Mouse (Mus musculus) adrenal gland, postnatal 36 days (tissue): ENCODE measurements at regions not wholly inside any gene's neighbourhood (a gene's known extent, or its start where the extent isn't known, plus 50 kb on each side); places are given as distances from the start of the nearest gene placed in this dataset.
A peak's percentile ranks its signal among the peaks of the same experiment; 100 is the strongest.

Experiments
- DNase-seq, 2 experiments: peaks; one replicate each; pipeline ENCODE4 v3.0.0; 2021; ENCODE audit warnings: mixed read lengths in 1 of 2

DNA sequence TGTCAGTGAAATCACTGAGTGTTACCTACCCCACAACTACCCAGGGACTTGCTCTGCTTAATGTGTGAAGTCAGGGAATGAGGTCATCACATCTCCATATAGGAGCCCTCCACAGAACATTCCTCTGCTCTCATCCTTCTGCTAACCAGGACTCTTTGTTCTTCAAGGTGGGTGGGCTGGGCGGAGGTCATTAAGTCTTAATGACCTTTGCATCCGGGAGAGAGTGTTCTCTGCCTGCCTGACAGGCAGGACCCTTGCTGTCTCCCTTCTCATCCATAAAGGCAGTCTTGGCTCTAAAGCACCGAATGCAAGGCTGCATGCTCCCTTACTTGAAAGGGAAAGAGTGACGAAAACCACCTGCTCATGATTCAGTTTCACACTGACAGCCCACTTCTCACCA lies 1051.4 kb downstream of the Slc22a22 start:
- DNase-seq = no peak

DNA sequence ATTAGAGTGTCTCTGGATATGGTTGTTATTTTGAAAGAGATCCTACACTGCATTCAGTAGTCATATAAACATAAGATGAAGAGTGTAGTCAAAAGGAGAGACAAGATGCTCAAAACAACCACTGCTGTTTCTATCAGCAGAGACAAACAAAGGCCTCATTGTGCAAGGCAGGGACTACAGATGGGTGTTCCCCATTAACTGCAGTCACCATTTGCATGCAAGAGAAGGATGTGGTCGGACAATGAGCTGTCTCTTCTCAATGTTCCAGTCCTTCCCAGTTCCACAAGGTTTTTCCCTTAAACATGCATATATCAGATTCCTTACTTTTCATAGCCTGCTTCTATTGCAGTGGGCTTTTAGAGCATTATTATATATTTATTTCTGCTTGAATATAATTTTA lies 1056.7 kb downstream of the Slc22a22 start:
- no peak for DNase-seq

DNA sequence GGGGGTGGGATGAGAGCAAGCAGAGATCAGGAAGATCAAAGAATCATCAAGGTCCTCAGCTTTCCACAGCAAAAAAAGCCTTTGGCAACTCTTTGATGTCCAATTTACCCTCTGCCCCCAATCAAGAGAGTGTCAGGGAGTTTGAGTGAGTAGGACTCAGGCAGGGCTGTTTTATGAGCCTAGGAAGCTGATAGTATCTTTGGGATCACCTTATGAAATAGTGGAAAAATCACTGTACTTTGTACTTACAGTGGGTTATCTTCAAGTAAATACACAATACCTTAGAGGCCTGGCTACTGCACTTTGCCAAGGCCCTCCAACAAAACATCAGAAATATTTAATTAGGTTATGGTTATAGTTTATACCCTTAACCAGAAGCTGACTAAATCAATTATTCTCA lies 1085.4 kb downstream of the Slc22a22 start:
- no peak for DNase-seq

DNA sequence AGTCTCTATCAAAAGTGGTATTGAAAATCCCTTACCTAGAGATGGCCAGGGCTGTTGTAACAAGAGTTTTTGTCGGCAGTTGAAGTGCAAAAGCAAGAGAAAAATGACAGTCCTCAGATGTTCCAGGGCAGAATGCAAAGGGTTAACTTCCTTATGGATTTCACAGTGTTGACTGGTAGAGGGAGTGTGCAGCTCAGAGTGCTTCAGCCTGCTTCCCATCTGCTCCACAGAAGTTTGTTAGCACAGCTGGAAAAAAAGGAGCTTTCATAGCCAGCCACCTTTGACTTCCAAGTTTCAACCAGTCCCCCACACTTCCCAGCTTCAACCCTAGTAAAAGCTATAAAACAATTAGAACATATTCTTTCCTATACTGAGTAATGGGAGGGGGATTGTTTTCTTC lies 1098.9 kb downstream of the Slc22a22 start:
- no peak for DNase-seq

DNA sequence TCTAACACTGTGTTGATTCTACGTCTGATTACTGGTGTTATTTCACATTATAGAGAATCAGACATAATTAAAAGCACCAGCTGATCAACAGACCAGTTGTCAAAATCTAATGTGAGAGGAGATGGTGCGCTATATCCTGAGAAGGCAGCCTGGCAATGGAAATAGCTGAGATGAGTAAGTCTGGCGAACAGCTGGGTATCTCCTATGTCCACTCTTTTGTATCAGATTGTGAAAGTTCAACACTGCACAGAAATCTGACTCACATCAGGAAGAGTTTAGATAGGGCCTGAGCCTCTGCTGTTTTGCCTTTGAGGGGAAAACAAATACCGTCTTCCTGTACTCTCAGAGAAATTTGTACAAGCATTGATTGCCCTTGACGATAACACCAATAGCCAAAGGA lies 1126.5 kb downstream of the Slc22a22 start:
- DNase-seq = no peak

DNA sequence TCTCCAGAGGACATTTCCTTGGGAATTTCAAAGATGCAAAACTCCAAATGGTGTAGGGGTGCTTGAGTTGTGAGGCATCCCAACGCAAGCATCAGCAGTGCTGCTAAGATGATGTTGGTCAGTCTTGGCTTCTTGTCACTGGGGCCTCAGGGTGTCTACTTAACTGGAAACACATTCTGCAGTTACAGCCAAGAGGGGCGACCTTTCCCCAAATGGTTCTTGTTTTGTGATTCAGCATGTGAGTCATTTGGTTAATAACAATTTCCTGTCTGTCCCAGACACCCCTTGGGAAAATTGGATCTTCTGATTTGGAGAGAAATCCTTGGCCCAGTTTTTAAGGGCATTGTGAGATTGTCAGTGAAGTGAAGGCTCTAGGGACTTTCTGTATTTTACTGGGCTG lies 1131.3 kb downstream of the Slc22a22 start:
- DNase-seq = no peak

DNA sequence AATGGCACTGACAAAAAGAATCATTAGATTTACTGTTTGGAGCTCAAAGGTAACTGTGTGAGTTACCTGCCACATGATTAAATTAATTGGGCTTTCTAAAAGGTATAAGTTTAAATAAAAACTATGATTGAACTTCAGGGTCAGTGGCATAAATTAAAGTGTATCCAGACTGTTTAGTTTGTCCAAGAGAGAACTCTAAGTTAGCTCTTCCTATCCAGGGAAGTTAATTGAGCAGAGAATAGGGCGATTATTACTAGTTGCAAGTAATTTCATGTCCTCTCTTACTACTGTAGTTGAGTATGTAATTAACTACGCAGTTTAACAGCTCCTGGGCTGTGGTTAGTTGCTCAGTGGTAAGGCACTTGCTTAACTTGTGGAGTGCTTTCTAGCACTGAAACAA lies 1132.5 kb downstream of the Slc22a22 start:
- DNase-seq = no peak

DNA sequence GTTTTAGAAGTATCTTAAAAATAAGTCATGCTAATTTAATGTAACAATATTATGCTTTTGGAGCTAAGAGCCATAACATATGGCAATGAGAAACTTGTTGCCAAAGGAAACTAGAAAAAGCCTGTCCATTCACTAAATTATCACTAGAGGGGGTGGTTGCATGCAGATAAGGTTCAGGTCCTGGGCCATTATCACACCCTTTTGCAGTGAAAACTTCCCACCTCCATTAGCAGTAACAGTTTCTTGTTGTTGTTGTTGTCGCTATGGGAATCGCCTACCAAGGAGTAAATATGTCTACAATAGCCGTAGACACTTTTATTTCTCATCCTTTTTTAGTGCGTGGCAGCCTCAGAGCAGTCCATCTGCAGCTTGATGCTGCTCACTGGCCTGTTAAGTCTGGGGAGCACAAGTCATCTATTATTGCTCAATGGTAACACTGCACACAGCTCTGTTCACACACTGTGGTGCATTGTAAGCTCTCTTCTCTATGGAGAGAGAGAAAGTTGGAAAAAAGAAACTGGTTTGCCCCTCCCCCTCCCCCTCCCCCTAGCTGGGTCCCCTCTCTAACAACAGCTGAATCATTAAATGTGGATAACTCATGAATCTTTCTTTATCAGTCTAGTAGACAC lies 1133.0 kb downstream of the Slc22a22 start:
- DNase-seq = no peak

DNA sequence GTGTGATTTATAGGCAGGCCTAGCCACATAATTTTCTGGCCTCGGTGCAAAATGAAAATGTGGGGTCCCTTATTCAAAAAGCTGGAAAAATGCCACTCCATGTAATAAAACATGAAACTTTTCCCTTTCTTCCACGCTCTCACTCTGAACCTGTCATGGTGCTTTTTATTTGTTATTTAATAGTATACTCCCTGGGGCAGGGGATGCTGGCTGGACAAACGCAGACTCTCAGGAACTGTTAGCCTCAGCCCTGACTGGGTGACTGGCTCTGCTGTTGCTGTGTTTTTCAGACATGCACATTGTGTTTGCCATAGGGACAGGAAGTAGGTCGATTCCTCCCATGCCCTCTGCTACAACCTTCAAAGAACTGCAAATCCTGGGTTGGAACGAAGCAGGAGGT lies 1139.5 kb downstream of the Slc22a22 start:
- no peak for DNase-seq

DNA sequence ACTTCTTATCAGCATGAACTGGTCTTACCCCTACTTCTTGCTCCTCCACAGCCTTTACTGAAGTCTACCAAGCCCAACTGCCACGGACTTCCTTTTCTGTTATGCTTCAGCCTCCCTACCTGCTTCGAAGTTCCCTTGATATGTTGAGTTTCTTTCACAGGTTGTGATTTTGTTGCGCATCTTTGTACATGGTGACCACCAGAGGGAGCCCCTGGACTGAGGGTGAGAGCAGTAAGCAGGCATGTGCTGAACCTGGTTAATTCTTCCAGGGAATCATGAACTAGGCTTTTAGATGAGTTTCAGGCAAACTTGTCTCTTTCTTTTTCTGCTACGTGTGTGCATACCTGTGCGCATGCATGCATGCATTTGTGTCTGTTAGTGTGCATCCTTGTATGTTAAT lies 1141.0 kb downstream of the Slc22a22 start:
- DNase-seq = peak; percentile 69 to 84

DNA sequence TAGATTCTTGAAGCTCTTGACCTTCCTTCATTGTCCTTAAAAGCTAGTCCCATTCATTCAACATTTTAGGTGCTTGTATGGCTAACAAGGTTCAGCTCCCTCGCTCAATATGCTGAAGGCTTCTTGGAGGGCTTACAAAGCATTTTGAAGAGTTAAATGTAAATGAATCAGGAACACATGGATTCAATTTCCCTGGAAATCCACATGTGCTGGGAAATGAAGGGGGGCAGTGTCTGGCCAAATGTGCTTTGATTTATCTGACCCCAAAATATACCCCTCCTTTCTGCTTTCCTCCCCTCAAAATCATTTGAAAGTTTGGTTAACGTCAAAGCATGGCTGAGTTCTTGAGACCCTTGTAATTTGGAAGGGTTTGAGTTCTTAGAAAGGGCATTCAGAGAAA lies 1142.4 kb downstream of the Slc22a22 start:
- no peak for DNase-seq

DNA sequence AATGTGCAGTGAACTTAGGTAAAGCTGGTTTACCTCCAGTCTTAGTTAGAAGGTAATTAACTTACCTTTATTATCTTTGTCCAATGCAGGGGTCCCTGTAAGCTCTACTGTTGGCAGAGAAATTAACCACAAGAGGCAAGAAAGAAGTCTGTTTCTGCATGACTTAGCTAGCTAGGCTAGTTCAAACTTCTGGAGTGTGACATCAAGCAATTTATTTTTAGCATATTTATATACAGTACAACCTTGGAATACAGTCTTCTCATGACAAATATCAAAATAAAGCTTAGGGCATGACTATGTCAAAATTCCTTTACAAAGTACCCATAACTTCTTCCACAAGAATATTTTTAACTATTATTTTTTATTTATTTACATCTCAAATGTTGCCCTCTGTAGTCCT lies 1156.9 kb downstream of the Slc22a22 start:
- no peak for DNase-seq

DNA sequence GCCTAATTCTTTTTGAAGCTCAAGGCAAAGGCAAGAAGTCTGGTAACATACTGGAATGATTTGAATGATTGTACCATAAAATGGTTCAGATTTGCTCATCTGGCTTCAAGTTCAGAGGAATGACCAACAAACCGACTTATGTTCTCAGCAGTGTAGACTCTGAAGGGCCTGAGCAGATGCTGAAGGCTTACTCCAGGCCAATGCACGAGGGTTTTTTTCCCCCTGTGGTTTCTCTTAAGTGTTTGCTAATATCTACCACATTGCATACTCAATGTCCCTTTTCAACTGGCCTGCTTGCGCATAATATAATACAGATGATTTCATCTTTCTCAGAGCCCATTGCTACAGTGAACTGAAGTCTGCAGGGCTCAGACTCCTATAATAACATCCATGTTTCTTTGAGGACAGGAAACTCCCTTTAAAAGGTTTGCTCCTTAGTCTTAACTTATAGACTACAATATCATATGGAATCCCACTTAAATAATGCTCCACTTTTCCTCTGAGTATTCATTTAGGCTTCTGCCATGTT lies 1182.5 kb downstream of the Slc22a22 start:
- no peak for DNase-seq

DNA sequence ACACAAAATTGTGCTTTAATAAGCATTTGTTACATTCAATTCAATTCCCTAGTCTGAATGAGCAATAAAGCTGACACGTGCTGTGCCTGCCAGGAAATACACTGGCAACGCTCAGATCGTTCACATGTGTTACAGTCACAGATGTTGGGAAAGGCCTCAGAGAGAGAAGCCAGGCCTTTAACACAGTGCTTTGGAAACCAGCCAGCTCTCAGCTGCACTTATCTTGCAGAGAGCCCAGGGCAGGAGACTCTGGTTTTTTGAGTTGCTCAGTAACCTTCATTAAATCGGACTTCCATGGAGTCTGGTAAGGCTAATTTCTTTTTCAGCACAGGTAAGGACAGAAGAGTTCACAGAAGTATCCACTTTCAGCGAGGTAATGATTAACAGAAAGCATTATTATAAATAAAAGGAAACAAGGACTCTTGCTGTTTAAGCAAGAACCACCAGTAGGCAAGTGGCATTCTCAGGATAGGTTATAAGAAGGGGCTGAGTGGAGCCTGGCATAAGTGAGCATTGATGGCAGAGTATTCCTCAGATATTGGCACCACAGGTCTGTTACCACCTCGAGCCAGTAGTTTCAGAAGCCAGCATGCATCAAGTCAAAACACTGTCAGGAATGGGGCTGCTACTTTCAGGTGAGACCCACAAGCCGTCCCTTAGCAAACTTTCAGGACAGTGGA lies 1198.7 kb downstream of the Slc22a22 start:
- DNase-seq = peak; percentile 45 to 62

DNA sequence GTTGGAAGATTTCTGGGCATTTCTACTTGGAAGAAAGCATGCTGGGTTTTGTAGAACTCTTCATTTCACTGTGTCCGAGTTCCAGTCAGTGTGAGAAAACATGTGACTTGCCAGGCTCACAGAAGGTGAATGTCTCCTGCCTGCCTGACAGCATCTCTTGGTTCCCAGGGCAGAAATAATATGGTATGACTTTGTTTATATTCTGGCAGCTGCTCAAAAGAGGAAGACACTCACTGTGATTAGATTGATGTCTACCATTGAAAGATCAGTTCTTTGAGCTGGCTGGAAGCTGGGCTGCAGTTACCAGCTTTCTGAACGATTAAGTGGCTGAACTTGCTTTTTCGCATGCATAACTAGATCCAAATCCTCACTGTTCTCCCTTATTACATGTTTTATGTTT lies 1199.4 kb downstream of the Slc22a22 start:
- no peak for DNase-seq

DNA sequence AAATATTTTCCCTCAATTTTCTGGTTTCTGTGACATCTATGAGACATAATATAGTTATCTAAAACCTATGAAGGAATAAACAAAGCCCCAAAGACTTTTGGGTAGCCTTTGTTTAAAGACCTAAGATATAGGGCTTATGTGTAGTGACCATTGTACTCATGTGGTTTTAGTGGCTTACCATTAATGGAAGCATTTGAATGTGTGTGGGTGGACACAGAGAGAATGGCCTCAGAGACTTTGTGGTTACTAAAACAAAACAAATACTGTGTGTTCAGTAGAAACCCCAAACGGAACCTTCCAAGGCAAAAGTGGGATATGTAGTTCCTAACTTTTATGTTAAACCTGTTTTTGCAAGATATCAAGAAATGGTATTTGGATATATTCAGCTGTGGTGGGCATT lies 1228.7 kb downstream of the Slc22a22 start:
- DNase-seq = no peak

DNA sequence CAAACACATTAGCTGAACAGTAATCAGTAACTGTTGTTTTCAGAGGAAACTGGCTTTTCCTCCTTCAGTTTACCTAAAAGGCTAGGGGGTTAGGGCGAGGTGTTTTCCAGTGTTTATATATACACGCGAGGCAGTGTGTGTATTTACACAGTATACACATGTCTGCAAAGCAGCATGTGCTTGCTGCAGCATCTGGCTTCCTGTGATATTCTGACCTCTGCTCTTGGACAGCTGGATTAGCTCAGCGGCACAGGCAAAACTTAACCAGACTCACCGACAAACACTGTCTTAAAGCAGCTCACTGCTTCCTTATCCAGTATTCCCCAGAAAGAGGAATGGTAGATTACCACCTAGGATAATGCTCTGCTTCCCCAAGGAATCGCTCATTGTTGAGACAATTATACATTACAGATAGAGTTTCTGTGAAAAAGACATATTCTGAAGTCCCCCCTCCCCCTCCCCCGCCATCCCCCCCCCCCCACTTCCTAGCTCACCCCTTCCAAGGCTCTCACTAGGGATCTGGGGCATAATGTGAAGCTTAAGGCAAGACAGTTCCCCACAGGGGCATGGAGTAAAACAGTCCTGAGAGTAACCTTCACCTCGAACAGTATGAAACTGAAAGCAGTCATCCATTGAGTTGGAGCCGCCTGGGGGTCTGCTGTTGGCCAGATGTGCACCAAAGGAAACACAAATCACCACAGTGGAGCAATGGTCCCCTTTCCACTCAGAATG lies 1233.3 kb downstream of the Slc22a22 start:
- no peak for DNase-seq

DNA sequence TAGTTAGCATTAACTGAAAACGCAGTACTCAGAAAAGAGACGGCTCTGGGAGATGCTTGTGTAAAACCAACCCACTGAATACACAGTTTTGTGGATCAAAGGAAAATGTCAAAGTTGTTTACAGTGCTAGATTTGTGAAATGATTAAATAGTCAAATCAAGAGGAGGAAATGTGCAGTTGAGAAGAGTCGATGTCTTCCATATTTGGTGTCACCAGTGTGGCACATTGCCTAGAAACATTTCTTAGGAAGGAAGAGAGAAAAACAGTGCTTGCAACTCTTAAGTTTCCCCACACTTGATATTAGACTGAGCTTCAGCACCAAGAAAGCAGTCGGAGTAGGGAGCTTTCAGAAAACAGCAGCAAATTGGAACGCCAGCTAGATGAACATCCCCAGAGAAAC lies 1274.9 kb downstream of the Slc22a22 start:
- no peak for DNase-seq

DNA sequence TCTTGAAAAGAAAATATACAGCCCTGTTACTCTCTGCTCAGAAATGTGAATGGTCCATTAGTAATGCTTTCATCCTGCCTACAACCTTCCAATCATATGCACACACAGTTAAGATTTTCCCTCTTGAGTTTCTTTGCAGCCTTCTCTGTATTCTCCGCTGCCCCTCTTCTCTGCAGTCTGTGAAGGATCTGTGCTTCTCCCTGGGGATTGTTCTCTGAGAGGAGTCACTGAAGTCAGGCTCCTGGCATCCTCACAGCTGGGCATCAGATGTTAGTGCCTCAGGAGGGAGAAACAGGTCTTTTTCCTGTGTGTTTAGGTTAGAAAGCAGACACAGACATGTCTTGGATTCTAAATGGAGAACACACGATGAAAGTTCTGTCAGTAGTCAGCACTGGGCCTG lies 1278.1 kb downstream of the Slc22a22 start:
- DNase-seq = no peak

DNA sequence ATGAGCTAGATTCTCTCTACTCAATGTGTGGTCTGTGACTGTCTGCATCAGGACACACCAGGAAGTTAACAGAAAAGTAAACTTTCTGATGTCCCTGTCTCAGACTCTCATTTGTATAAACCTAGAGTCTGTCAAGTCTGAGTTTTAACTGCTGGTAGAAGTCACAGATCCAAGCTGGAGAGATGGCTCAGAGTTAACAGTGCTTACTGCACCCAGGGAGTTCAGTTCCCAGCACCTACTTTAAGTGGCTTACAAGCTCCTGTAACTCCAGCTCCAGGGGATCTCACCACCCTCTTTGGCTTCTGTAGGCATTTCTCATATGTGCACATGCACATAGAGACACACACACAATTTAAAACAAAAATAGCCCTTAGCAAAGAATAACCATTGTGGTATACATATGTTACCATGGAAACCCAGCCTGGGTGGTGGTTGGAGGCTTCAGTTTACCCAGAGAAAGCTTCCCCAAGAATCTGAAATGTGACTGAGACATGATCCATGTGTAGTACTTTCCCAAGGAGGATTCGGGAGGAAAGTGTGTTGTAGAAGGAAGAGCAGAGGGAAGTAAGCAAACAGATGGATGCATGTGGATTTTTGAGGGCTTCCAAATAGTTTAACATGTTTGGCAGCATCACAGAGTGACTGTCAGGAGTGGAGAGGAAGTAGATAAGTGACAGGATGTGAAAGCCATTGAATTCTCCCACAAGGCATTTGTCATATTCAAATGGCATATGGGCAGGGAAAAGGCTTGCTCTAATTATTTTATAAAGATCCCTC lies 1279.8 kb downstream of the Slc22a22 start:
- no peak for DNase-seq

DNA sequence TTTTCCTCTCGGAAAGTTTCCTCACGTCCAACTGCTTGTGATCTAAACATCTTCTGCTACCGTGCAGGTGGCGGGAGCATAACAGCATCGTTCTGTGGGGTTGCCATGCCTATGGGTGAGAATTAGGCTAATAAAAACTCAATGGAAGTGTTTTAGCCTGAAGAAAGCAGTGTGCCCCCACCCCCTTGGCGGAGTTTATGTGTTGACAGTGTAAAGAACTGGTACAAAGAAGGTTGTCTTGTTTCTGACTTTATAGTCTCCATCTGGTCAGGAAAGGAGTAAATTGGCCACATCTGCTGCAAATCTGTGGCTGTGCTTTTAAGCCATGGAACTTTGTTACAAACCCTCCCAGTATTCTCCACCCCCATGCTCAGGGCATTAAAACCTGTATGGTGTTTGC lies 1311.2 kb downstream of the Slc22a22 start:
- DNase-seq = no peak

DNA sequence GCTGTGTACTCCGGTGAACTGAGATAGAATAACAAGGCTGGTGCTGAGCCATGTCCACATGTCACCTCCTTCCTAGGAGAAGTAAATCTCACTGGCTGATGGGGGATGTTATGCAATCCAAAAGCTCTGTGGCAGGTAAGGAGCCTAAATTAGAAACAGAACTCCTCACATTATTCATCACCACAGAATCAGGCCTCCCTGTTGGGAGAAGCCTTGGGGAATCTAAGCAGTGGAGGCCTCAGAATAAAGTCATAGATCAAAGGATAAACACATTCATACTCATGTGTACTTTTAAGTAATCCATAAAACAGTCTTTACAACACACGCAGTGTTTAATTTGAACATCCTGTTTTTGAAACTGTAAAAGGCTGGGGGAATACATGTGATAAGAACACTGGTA lies 1318.7 kb downstream of the Slc22a22 start:
- no peak for DNase-seq

DNA sequence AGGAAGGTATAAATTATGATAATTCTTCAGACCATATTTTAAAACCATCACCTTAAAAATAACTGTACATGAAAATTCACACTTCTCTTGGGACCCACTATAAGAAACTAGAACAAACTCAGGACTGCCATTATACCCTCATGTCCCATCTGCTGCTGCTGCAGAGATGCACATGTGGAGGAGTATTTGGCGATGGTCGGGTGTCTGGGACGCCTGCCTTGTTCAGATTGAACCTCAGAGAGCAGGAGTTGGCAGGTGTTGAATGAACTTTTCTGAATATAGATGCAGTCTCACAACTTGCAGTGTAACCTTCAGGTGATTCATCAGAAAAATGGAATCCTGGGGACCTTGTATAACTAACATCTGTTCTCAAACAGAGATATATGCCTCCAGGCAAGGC lies 1338.0 kb downstream of the Slc22a22 start:
- DNase-seq = no peak
